Mouse (Mus musculus): ENCODE data around the gene Ngef. TPM values are rescaled to one million over a fixed set of nuclear protein-coding genes. Genes with fewer than 3 reads are reported as not detected.
A peak's percentile ranks its signal among the peaks of the same experiment; 100 is the strongest.

The Ngef gene
- total and polyA plus RNA-seq, 3 experiments = not detected

GRCm38 (mm10) chr1:87447183-87448104, 126.2 kb downstream of the Ngef start:
- Histone ChIP-seq H3K9me3 (replicated peaks; ENCODE audit: insufficient read depth, low read length) (no peaks in the 10 kb centered on the region), H3K9ac (ENCODE audit: control insufficient read depth, low read depth, low read length, poor library complexity, severe bottlenecking) (no peak overlapping the region), H3K4me3 (ENCODE audit: control insufficient read depth in 1 of 2, insufficient read depth in 1 of 2, low read depth in 2 of 2, low read length in 2 of 2) (no peak overlapping the region), H3K36me3 (ENCODE audit: control insufficient read depth in 1 of 2, insufficient read depth in 2 of 2, low read length in 2 of 2) (peaks cover 0 to 30% of the 10 kb centered on the region in 2 experiments; a peak in 3 of 4 replicates), H3K27ac (ENCODE audit: control insufficient read depth, low read depth, low read length) (no peak overlapping the region), H3K4me1 (ENCODE audit: control insufficient read depth in 1 of 2, insufficient read depth in 2 of 2, low read length in 2 of 2) (no peaks in the 10 kb centered on the region), H3K79me2 (ENCODE audit: control insufficient read depth, insufficient read depth, low read length, poor library complexity) (no peaks in the 10 kb centered on the region), H3K27me3 (ENCODE audit: control insufficient read depth in 1 of 2, insufficient read depth in 2 of 2, low read length in 2 of 2) (no peaks in the 10 kb centered on the region)
- TF ChIP-seq JUND (IDR thresholded peaks at IDR 0.05; ENCODE audit: low read depth, low read length) = no peak
- TF ChIP-seq MYC (IDR thresholded peaks at IDR 0.05; ENCODE audit: low read depth, low read length) = no peak
- TF ChIP-seq CTCF (IDR thresholded peaks at IDR 0.05 in 2 of 3, conservative IDR thresholded peaks at IDR 0.05 in 1 of 3; ENCODE audit: control insufficient read depth in 1 of 3, insufficient read depth in 1 of 3, low read depth in 2 of 3, low read length in 3 of 3, poor library complexity in 1 of 3, severe bottlenecking in 1 of 3) = peak; percentile 71 to 88 (median 75)
- TF ChIP-seq MEF2A (IDR thresholded peaks at IDR 0.05; ENCODE audit: extremely low read depth, insufficient replicate concordance, low read depth, low read length, poor library complexity, severe bottlenecking) = no peak
- no peak for TF ChIP-seq MAFK (IDR thresholded peaks at IDR 0.05; ENCODE audit: borderline replicate concordance, low read depth, low read length)
- TF ChIP-seq RAD21 (IDR thresholded peaks at IDR 0.05; ENCODE audit: low read depth, low read length) = peak; percentile 78
- TF ChIP-seq NELFE (IDR thresholded peaks at IDR 0.05; ENCODE audit: low read depth, low read length) = no peak
- TF ChIP-seq ZC3H11A (IDR thresholded peaks at IDR 0.05; ENCODE audit: low read depth, low read length) = peak; percentile 53
- peak; percentile 72 for TF ChIP-seq SMC3 (IDR thresholded peaks at IDR 0.05; ENCODE audit: low read depth, low read length)
- DNase-seq (ENCODE audit: low read depth, low spot score) = peak; percentile 68

DNA sequence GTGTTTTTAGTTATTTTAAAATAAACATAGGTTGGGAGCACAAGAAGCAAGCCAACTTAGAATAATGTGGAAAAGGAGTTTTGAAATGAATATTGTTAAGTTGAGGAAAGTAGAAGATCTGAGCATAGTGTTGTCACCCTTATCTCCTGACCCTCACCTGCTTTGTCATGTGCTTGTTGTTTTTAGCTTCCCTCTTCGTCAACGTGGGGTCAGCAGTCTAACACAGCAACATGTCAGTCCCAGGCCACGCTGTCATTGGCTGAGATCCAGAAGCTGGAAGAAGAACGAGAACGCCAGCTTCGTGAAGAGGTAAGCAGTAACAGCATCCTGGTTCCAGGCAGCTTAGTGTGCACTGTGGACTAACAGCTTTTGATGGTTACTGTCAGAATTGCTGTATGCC, 137.1 kb downstream of the Ngef start:
- Histone ChIP-seq H3K4me1 (ENCODE audit: control insufficient read depth in 1 of 2, insufficient read depth in 2 of 2, low read length in 2 of 2) (no peaks in the 10 kb centered on the region), H3K27ac (ENCODE audit: control insufficient read depth, low read depth, low read length) (no peak overlapping the region), H3K27me3 (ENCODE audit: control insufficient read depth in 1 of 2, insufficient read depth in 2 of 2, low read length in 2 of 2) (no peaks in the 10 kb centered on the region), H3K9me3 (replicated peaks; ENCODE audit: insufficient read depth, low read length) (no peaks in the 10 kb centered on the region), H3K36me3 (ENCODE audit: control insufficient read depth in 1 of 2, insufficient read depth in 2 of 2, low read length in 2 of 2) (peaks cover 0 to 45% of the 10 kb centered on the region in 2 experiments; a peak in 2 of 4 replicates), H3K4me3 (ENCODE audit: control insufficient read depth in 1 of 2, insufficient read depth in 1 of 2, low read depth in 2 of 2, low read length in 2 of 2) (no peak overlapping the region), H3K9ac (ENCODE audit: control insufficient read depth, low read depth, low read length, poor library complexity, severe bottlenecking) (no peak overlapping the region), H3K79me2 (ENCODE audit: control insufficient read depth, insufficient read depth, low read length, poor library complexity) (no peaks in the 10 kb centered on the region)
- no peak for DNase-seq (ENCODE audit: low read depth, low spot score)
- TF ChIP-seq RAD21 (IDR thresholded peaks at IDR 0.05; ENCODE audit: low read depth, low read length) (no peak), CHD2 (IDR thresholded peaks at IDR 0.05; ENCODE audit: low read length) (no peak), MAFK (IDR thresholded peaks at IDR 0.05; ENCODE audit: borderline replicate concordance, low read depth, low read length) (no peak), ELF1 (IDR thresholded peaks at IDR 0.05; ENCODE audit: low read depth, low read length) (no peak), TAL1 (IDR thresholded peaks at IDR 0.05; ENCODE audit: low read length) (no peak), ZC3H11A (IDR thresholded peaks at IDR 0.05; ENCODE audit: low read depth, low read length) (no peak), ZKSCAN1 (IDR thresholded peaks at IDR 0.05; ENCODE audit: low read depth, low read length) (no peak), TBP (IDR thresholded peaks at IDR 0.05; ENCODE audit: low read depth, low read length) (no peak), ETS1 (IDR thresholded peaks at IDR 0.05; ENCODE audit: low read depth, low read length) (no peak), POLR2AphosphoS2 (IDR thresholded peaks at IDR 0.05; ENCODE audit: low read length) (no peak), JUND (IDR thresholded peaks at IDR 0.05; ENCODE audit: low read depth, low read length) (no peak), NRF1 (IDR thresholded peaks at IDR 0.05; ENCODE audit: insufficient read depth, low read depth, low read length, poor library complexity, severe bottlenecking) (no peak), CTCF (IDR thresholded peaks at IDR 0.05 in 2 of 3, conservative IDR thresholded peaks at IDR 0.05 in 1 of 3; ENCODE audit: control insufficient read depth in 1 of 3, insufficient read depth in 1 of 3, low read depth in 2 of 3, low read length in 3 of 3, poor library complexity in 1 of 3, severe bottlenecking in 1 of 3) (no peak), SMC3 (IDR thresholded peaks at IDR 0.05; ENCODE audit: low read depth, low read length) (no peak), MAZ (IDR thresholded peaks at IDR 0.05; ENCODE audit: low read depth, low read length) (no peak), MXI1 (IDR thresholded peaks at IDR 0.05; ENCODE audit: low read depth, low read length) (no peak), E2F4 (IDR thresholded peaks at IDR 0.05; ENCODE audit: borderline replicate concordance, low read depth, low read length) (no peak)

Data from MEL (cell line).